Mouse (Mus musculus) small intestine, adult 2 months (tissue): ENCODE measurements around the gene Epha4. TPM values are rescaled to one million over a fixed set of nuclear protein-coding genes. Genes with fewer than 3 reads are reported as not detected.

Experiments
- H3K27ac ChIP-seq: fragments of 200-500 bp; 2 replicates; pipeline ENCODE4 v1.5.1; 2012; ENCODE audit warnings: low read depth, low read length, control low read depth, inconsistent platforms; ENCODE audit not compliant: insufficient read depth
- H3K27me3 ChIP-seq: fragments of 200-500 bp; 2 replicates; pipeline ENCODE4 v1.6.1; 2012; ENCODE audit warnings: mild to moderate bottlenecking, moderate library complexity, low read length, inconsistent platforms; ENCODE audit not compliant: control insufficient read depth, insufficient read depth
- H3K36me3 ChIP-seq: fragments of 200-500 bp; 2 replicates; pipeline ENCODE4 v1.6.1; 2012; ENCODE audit warnings: mild to moderate bottlenecking, low read length, control low read depth, inconsistent platforms; ENCODE audit not compliant: control insufficient read depth, insufficient read depth
- H3K4me1 ChIP-seq: fragments of 200-500 bp; 2 replicates; pipeline ENCODE4 v1.6.1; 2012; ENCODE audit warnings: low read length, inconsistent platforms, mixed read lengths; ENCODE audit not compliant: control insufficient read depth, insufficient read depth, insufficient read length
- H3K4me3 ChIP-seq: fragments of 200-500 bp; 2 replicates; pipeline ENCODE4 v1.5.1; 2012; ENCODE audit warnings: low read depth, mild to moderate bottlenecking, control low read depth, inconsistent platforms, low read length, moderate library complexity
- CTCF ChIP-seq: fragments of 200-500 bp; IDR thresholded peaks from 2 replicates; pipeline ENCODE4 v1.5.1; 2012; ENCODE audit warnings: low read depth, mild to moderate bottlenecking, control low read depth, inconsistent platforms, low read length, moderate library complexity, mixed read lengths; ENCODE audit not compliant: insufficient replicate concordance, insufficient read length; ENCODE audit errors: extremely low read depth
- POLR2A ChIP-seq: fragments of 200-500 bp; IDR thresholded peaks from 2 replicates; pipeline ENCODE4 v1.6.1; 2012; ENCODE audit warnings: low read depth, mild to moderate bottlenecking, control low read depth, inconsistent platforms, low read length, moderate library complexity
- WGBS: fragments of 180-500 bp; shearing (Covaris S2); methylation state at CpG from one replicate; pipeline ENCODE4 v1.1.7; 2018; 5-methylcytosine and 5-hydroxymethylcytosine counted together
- polyA plus RNA-seq: library from polyadenylated mRNA; depleted of rRNA; stranded (reverse); fragments of >200 nt; gene quantifications from 2 replicates; pipeline ENCODE4 v1.2.3, GENCODE M21; 2012

The Epha4 gene
- polyA plus RNA-seq, 1 experiment = 2.6 TPM

DNA sequence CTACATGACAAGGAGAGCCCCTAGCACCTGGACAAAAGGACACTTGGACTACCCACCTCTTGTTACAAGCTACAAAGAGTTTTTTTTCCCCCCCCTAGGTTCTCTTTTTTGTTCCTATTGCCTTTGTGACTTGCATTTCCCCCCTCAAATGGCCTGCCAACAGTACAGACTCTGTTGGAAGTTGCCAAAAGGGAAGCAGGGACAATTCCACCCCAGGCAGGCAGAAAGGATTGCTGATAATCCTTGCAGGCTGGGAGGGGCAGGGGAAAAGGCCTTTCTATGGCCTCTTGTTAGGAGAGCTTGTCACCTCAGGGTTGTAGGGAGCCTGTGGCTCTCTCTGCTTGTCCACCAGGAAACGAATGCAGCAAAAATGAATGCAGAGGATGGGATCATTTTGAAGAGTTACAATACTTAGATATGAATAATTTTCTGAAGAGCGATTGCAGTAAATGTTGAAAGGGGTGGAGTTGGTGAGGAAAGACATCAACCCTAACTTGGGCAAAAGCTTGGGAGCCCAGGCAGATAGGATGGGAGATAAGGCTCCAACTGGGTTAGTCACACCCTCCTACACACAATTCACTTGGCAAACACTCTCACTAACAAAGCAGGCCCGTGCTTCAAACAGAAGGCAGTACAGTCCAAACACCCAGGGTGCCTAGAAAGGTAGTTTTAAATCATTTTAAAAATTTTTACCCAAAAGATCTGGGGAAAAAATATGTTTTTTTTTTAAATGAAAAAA lies 52.8 kb downstream of the Epha4 start:
- Histone ChIP-seq H3K4me3 (no peak overlapping the region), H3K36me3 (no peaks in the 10 kb centered on the region), H3K27ac (peak overlapping the region; percentile 53), H3K27me3 (no peaks in the 10 kb centered on the region), H3K4me1 (peaks cover 17% of the 10 kb centered on the region; the same call in 1 of the 2 replicates)
- TF ChIP-seq CTCF (no peak), POLR2A (no peak)
- 25% methylated on average over 3 of the region's 3 CpGs for WGBS

DNA sequence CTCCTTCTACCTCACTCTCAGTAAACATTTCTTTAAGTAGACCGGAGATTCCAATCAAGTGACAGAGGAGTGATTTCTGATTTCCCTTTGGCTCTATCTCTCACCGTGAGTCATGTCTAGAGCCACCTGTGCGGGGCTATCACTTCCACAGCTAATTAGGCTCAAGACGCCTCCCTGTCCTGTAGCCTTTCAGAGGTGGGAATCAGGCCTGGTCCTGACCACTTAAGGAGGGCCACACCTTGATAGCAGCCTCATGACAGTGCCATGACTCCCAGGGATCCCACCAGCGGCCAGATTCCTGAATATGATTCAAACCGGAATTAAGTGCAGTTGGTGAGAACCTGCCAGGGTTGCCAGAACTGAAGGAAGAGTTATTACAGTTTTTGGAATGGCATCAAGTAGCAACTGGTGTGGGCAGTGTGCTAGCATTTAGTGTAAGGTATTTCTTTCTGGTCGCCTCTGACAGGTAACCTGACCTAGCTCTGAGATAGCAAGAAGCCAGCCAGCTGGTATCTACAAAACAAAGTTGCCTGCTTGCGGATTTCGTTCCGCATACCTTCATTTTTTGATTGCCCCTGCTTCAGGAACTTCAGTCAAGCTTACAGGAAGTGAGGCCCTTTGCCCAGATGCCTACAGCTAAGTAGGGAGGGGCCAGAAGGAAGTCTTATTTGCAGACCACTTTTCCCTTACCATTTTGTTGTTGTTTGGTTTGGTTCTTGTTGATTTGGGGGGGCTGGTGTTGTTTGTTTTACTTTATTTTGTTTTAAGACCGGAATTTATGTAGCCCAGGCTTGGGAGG lies 53.9 kb downstream of the Epha4 start:
- Histone ChIP-seq H3K4me3 (no peak overlapping the region), H3K27me3 (no peaks in the 10 kb centered on the region), H3K4me1 (peaks cover 17% of the 10 kb centered on the region; the same call in 1 of the 2 replicates), H3K27ac (peak overlapping the region; percentile 53), H3K36me3 (no peaks in the 10 kb centered on the region)
- WGBS = 28% methylated on average over 11 of the region's 11 CpGs
- no peak for TF ChIP-seq POLR2A
- TF ChIP-seq CTCF = no peak

DNA sequence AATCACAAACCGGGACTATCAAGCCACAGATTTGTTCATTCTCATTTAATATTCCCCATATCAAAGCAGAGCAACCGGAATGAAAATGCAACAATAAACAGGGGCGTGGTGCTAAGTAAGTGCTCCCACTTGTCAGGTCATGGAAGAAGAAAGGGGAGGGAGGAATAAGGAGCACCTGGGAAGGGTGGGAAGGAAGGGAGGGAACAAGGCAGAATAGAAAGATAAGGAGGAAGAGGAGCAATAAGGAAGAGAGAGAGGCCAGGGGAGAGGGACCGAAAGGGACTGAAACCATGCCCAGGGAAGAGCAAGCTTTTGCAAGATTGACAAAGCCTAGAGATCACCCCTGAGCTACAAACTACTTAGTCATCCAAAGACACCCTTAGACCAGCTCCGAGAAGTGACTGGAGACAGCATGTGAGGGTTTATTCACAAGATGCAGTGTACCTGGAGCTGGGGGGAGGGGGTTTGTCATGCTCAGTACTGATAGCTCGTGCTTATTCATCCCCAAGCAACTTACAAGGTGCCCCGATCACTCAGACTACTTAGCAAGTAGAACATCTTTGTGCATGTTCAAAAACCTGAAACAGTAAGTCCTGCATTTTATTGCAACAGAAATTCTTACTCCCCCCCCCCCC lies 56.0 kb downstream of the Epha4 start:
- Histone ChIP-seq H3K36me3 (no peaks in the 10 kb centered on the region), H3K4me1 (peaks cover 17% of the 10 kb centered on the region; the same call in 1 of the 2 replicates), H3K27ac (0 out of 2 replicates have a peak overlapping the region, but pooled peaks have one; percentile 56), H3K27me3 (no peaks in the 10 kb centered on the region), H3K4me3 (no peak overlapping the region)
- 35% methylated on average over 7 of the region's 7 CpGs for WGBS
- TF ChIP-seq CTCF (no peak), POLR2A (no peak)

DNA sequence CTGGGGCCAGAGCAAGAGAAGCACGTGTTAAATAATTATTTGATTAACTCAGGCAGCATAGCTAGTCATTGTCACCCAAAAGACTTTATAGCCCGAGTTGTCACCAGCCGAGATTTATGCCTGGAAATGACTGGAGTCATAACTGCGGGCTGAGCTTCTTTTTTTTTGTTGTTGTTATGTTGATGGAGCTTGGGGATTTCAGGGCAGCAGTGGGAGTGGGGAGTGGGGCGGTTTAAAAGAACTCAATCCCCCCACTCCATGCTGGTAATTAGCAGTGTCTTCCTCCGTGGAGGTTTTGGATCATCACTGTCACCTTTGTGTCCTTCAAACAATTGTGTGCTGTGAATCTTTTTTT lies 57.5 kb downstream of the Epha4 start:
- 58% methylated on average over 6 of the region's 6 CpGs for WGBS
- no peaks in the 10 kb centered on the region for H3K27me3 ChIP-seq

DNA sequence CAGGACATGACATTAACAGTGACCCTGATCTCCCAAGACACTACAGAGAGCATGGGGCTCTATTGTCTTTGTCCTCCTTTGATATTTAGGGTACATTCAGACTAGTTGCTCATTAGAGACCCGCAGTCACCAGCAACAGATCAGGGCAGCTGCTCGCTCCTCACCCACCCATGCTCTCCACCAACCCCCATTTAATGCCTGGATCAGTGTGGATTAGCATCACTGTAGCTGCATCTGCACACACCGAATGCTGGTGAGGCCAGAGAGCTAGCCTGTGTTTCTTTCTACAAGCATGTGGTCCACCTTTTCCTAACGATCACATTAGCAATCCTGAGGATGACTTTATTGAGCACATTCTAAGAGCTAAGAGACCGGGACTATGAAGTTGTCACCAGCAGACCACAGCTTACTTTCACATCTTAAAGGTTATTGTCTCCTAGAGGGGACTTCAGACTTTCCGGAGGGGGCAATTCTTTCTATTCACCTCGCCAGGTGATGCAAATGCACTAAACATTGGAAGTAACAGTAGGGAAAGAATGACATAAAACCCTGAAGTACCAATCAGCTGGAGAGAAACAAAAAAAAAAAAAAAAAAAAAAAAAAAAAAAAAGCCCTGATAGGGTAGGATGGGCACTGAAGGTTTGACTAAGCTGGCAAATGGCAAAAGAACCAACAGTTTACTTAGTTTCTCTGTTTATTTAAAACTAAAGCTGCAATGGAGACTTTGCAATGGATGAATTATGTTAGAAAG lies 58.0 kb downstream of the Epha4 start:
- 92% methylated on average over 7 of the region's 7 CpGs for WGBS

More for the DNA sequence above, 57.5 kb downstream of the Epha4 start:
- no peak for TF ChIP-seq CTCF
- TF ChIP-seq POLR2A = no peak
- no peak overlapping the region for H3K27ac ChIP-seq
- peaks cover 17% of the 10 kb centered on the region; the same call in 1 of the 2 replicates for H3K4me1 ChIP-seq
- no peak overlapping the region for H3K4me3 ChIP-seq
- H3K36me3 ChIP-seq = no peaks in the 10 kb centered on the region

DNA sequence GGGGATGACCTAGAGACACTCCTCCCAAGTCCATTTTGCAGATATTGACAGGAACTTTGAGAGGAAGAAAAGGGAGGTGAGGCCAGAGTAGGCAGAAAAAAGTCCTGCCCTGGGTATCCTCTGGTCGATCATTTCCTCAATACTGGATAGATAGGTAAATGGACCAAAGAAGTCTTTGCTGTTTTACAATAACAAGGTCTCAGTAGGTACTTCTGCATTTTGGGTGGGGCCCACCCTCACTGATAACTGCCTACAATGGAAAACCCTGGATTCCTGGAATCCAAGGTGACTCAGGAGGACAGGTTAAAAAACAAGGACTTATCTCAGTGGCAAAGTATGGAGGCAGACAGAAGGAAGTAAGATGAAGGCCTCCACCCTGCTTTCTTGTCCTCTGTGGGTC lies 61.1 kb downstream of the Epha4 start:
- Histone ChIP-seq H3K36me3 (no peaks in the 10 kb centered on the region), H3K27me3 (no peaks in the 10 kb centered on the region), H3K27ac (no peak overlapping the region), H3K4me3 (no peak overlapping the region), H3K4me1 (no peaks in the 10 kb centered on the region; the same call in 1 of the 2 replicates)
- 45% methylated on average over 1 of the region's 1 CpGs for WGBS
- no peak for TF ChIP-seq POLR2A
- TF ChIP-seq CTCF = no peak

More for the DNA sequence above, 58.0 kb downstream of the Epha4 start:
- no peaks in the 10 kb centered on the region for H3K36me3 ChIP-seq
- TF ChIP-seq POLR2A = no peak
- no peak for TF ChIP-seq CTCF
- no peaks in the 10 kb centered on the region for H3K27me3 ChIP-seq
- H3K27ac ChIP-seq = no peak overlapping the region
- peaks cover 12% of the 10 kb centered on the region; the same call in 1 of the 2 replicates for H3K4me1 ChIP-seq
- no peak overlapping the region for H3K4me3 ChIP-seq
